Mouse (Mus musculus) hindlimb bud, embryonic 11.5 days (tissue): ENCODE results near the gene Aff4.
"Not testable (repeated sequence)": the region's sequence is repeated elsewhere in the genome, so short reads cannot be mapped to it uniquely, and the experiment has no call there.

Experiments
- DNase-seq: peaks from one replicate; pipeline ENCODE4 v3.0.0-alpha.2; 2012; ENCODE audit warnings: low read depth, low spot score; ENCODE audit errors: extremely low spot score

The Aff4 gene

GRCm38 (mm10) chr11:53350291-53351223, at the start of gene Aff4:
Aff4 (plus strand) TSS chr11:53350833.
- DNase-seq, result no peak

- no peak for DNase-seq
These were observed 49.5 kb upstream of the Aff4 start for GRCm38 (mm10) chr11:53301167-53301515.

- DNase-seq, result no peak
These were observed 46.4 kb upstream of the Aff4 start for GRCm38 (mm10) chr11:53304044-53304840.

GRCm38 (mm10) chr11:53306965-53307364, 43.7 kb upstream of the Aff4 start:
- DNase-seq, result no peak

- DNase-seq, result no peak
These were observed 43.0 kb upstream of the Aff4 start for GRCm38 (mm10) chr11:53307558-53308065.

GRCm38 (mm10) chr11:53308251-53308864, 42.3 kb upstream of the Aff4 start:
- DNase-seq, result no peak

- DNase-seq, result no peak
These were observed 41.7 kb upstream of the Aff4 start for GRCm38 (mm10) chr11:53308884-53309310.

GRCm38 (mm10) chr11:53311385-53311784, 39.2 kb upstream of the Aff4 start:
- DNase-seq, result no peak

- DNase-seq, result not testable (repeated sequence)
These were observed 37.8 kb upstream of the Aff4 start for GRCm38 (mm10) chr11:53312823-53313222.

GRCm38 (mm10) chr11:53314770-53315173, 35.9 kb upstream of the Aff4 start:
- DNase-seq, result no peak

GRCm38 (mm10) chr11:53316996-53317395, 33.6 kb upstream of the Aff4 start:
- no peak for DNase-seq

GRCm38 (mm10) chr11:53318041-53318440, 32.6 kb upstream of the Aff4 start:
- no peak for DNase-seq

GRCm38 (mm10) chr11:53318568-53318967, 32.1 kb upstream of the Aff4 start:
- DNase-seq, result not testable (repeated sequence)

- not testable (repeated sequence) for DNase-seq
These were observed 30.8 kb upstream of the Aff4 start for GRCm38 (mm10) chr11:53319867-53320266.

GRCm38 (mm10) chr11:53324512-53324968, 26.1 kb upstream of the Aff4 start, which contains the start of gene Zcchc10:
Zcchc10 (plus strand) TSS chr11:53324679.
- DNase-seq, result peak; percentile 44

- DNase-seq, result no peak
These were observed 20.3 kb upstream of the Aff4 start for GRCm38 (mm10) chr11:53330325-53330724.

GRCm38 (mm10) chr11:53331121-53331520, 19.5 kb upstream of the Aff4 start:
- no peak for DNase-seq

- no peak for DNase-seq
These were observed 18.5 kb upstream of the Aff4 start for GRCm38 (mm10) chr11:53332076-53332680.

GRCm38 (mm10) chr11:53335505-53336181, 15.0 kb upstream of the Aff4 start:
- no peak for DNase-seq

- no peak for DNase-seq
These were observed 14.5 kb upstream of the Aff4 start for GRCm38 (mm10) chr11:53336182-53336571.
